Mouse (Mus musculus): Measurements from ENCODE around the gene Ndufaf8.

GRCm38 (mm10) chr11:120117626-120118025 is 18.9 kb downstream of the Ndufaf8 start:
- TF ChIP-seq CTCF (IDR thresholded peaks at IDR 0.05; ENCODE audit: control insufficient read depth, insufficient read depth, insufficient replicate concordance, low read depth, low read length) (no peak), POLR2A (IDR thresholded peaks at IDR 0.05; ENCODE audit: control insufficient read depth, low read depth, low read length) (no peak)

Data from testis, adult 2 months (tissue).